Mouse (Mus musculus) embryo, embryonic 10.5 days (tissue): ENCODE measurements around the gene Alox12.

ENCODE experiments used
- DNase-seq: peaks from one replicate; pipeline ENCODE4 v3.0.0-alpha.2; 2015; ENCODE audit warnings: low spot score

Gene Alox12

GRCm38 (mm10) chr11:70220731-70221602, 34.2 kb downstream of the Alox12 start, which contains the start of gene Slc16a13:
TSS of gene Slc16a13 (minus strand) at chr11:70221064.
- peak; percentile 98 for DNase-seq

- DNase-seq: no peak
Observed at GRCm38 (mm10) chr11:70220323-70220722, 34.8 kb downstream of the Alox12 start.

GRCm38 (mm10) chr11:70219873-70220272, 35.3 kb downstream of the Alox12 start:
- no peak for DNase-seq

GRCm38 (mm10) chr11:70218741-70219470, 36.2 kb downstream of the Alox12 start:
- no peak for DNase-seq

GRCm38 (mm10) chr11:70218039-70218438, 37.1 kb downstream of the Alox12 start:
- DNase-seq: no peak

- DNase-seq: no peak
Observed at GRCm38 (mm10) chr11:70216103-70216502, 39.0 kb downstream of the Alox12 start.

GRCm38 (mm10) chr11:70215301-70215700, 39.9 kb downstream of the Alox12 start:
- no peak for DNase-seq

- DNase-seq: no peak
Observed at GRCm38 (mm10) chr11:70214856-70215209, 40.3 kb downstream of the Alox12 start.

- DNase-seq: peak; percentile 34
Observed at GRCm38 (mm10) chr11:70214191-70214855, 40.8 kb downstream of the Alox12 start.

GRCm38 (mm10) chr11:70213736-70214135, 41.4 kb downstream of the Alox12 start:
- no peak for DNase-seq

GRCm38 (mm10) chr11:70212896-70213295, 42.3 kb downstream of the Alox12 start:
- DNase-seq: peak; percentile 80

GRCm38 (mm10) chr11:70212423-70212822, 42.7 kb downstream of the Alox12 start, which contains the start of gene Slc16a11:
TSS of gene Slc16a11 (plus strand) at chr11:70212752.
- DNase-seq: no peak

- DNase-seq: no peak
Observed at GRCm38 (mm10) chr11:70211972-70212371, 43.2 kb downstream of the Alox12 start.

- DNase-seq: no peak
Observed at GRCm38 (mm10) chr11:70210681-70211080, 44.5 kb downstream of the Alox12 start.

- no peak for DNase-seq
Observed at GRCm38 (mm10) chr11:70208778-70209388, 46.3 kb downstream of the Alox12 start.

GRCm38 (mm10) chr11:70207283-70207682, 47.9 kb downstream of the Alox12 start:
- DNase-seq: no peak

- no peak for DNase-seq
Observed at GRCm38 (mm10) chr11:70206801-70207200, 48.4 kb downstream of the Alox12 start.

- peak; percentile 90 for DNase-seq
Observed at GRCm38 (mm10) chr11:70201691-70202090, 53.5 kb downstream of the Alox12 start.

GRCm38 (mm10) chr11:70200036-70200608, 55.0 kb downstream of the Alox12 start:
- DNase-seq: no peak

GRCm38 (mm10) chr11:70199107-70199506, 56.0 kb downstream of the Alox12 start:
- no peak for DNase-seq

GRCm38 (mm10) chr11:70198332-70198731, 56.8 kb downstream of the Alox12 start:
- DNase-seq: no peak
